Comparison of ENCODE assay signal across 8 mouse cellular contexts in the genomic region with DNA sequence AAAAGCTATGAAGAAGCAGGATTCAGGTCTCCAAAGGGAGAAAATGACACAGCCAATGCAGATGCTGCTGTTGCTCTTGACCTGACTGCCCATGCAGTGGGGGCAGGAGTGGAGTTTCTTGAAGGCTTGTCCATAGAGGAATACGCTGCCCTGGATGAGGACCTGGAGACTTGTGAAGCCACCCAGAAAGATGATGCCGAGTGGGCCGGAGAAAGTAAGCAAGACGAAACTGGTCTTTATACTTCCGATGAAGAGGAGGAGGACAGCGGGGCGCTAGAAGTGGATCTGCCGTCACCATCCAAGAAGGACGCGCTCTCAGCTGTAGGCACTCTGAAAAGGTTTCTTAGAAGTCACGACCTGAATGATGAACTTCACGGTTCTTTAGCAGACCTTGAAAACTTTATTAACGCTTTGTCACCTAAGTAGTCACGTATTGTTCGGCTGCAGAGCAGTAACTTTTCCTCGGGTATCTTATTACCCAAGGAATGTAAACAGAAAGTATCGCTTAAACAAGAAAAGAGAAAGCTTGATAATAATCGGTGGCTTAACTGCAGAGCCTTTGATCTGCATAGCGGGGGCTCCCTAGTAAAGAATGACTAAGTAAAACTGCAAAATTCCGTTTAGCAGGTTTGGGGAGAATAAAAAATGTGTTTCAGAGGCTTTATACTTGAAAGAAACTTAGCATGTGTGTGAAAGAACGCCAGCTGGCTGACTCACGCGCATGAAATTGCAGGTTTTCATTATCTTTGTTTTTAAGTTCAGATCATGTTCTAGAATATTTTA. TPM values are rescaled to one million over a fixed set of nuclear protein-coding genes. Genes with fewer than 3 reads are reported as not detected.
DNase-seq lines count a peak whose midpoint lies in the region; ATAC-seq and TF ChIP-seq lines count a peak whose summit lies in the region.

No protein-coding gene starts in this region.

- H3K4me2 ChIP-seq in heart, embryonic 11.5 days: peak overlapping the region; percentile 60
- H3K4me2 ChIP-seq in heart, embryonic 15.5 days: peak overlapping the region; percentile 62
- H3K4me2 ChIP-seq in limb, embryonic 13.5 days (replicated peaks): peak overlapping the region; percentile 60

- H3K4me3 ChIP-seq in heart, embryonic 11.5 days (ENCODE audit: low read depth, low read length): peak overlapping the region; percentile 42
- H3K4me3 ChIP-seq in heart, embryonic 15.5 days: peak overlapping the region; percentile 41
- H3K4me3 ChIP-seq in limb, embryonic 13.5 days: peak overlapping the region; percentile 34
- peak overlapping the region; percentile 25 for H3K4me3 ChIP-seq in olfactory bulb, adult 2 months (ENCODE audit: insufficient read depth, low read depth, low read length)

- ATAC-seq in heart, embryonic 11.5 days (replicated peaks; ENCODE audit: insufficient number of reproducible peaks, low FRiP score, low TSS enrichment): no peak
- no peak for ATAC-seq in heart, embryonic 15.5 days (replicated peaks; ENCODE audit: insufficient number of reproducible peaks, insufficient read depth, low FRiP score, low read depth)
- no peak for ATAC-seq in limb, embryonic 13.5 days (ENCODE audit: low FRiP score, low read depth)

- no peaks in the 10 kb centered on the region for H3K4me1 ChIP-seq in heart, embryonic 11.5 days (ENCODE audit: control insufficient read depth, insufficient read depth, low read length)
- peaks cover 7% of the 10 kb centered on the region; the same call in 1 of the 2 replicates for H3K4me1 ChIP-seq in heart, embryonic 15.5 days (replicated peaks)
- 0 out of 2 replicates have a peak, but pooled peaks cover 4% of the 10 kb centered on the region for H3K4me1 ChIP-seq in limb, embryonic 13.5 days
- H3K4me1 ChIP-seq in olfactory bulb, adult 2 months (ENCODE audit: control insufficient read depth, insufficient read depth, low read length): peaks cover 9% of the 10 kb centered on the region

- H3K9me3 ChIP-seq in heart, embryonic 11.5 days (replicated peaks; ENCODE audit: control insufficient read depth, low read length): no peaks in the 10 kb centered on the region
- no peaks in the 10 kb centered on the region for H3K9me3 ChIP-seq in heart, embryonic 15.5 days (replicated peaks)
- H3K9me3 ChIP-seq in limb, embryonic 13.5 days: no peaks in the 10 kb centered on the region

- DNase-seq in heart, adult 9 months (ENCODE audit: low spot score in 2 of 2): no peak
- peak; percentile 18 for DNase-seq in NIH3T3 (ENCODE audit: low read depth)
- DNase-seq in natural killer cell, adult 2 months (ENCODE audit: low spot score in 2 of 2): no peak
- DNase-seq in urinary bladder, postnatal 10 days (ENCODE audit: low spot score): no peak

- no peak overlapping the region for H3K27ac ChIP-seq in heart, embryonic 11.5 days (ENCODE audit: low read depth, low read length)
- no peak overlapping the region for H3K27ac ChIP-seq in heart, embryonic 15.5 days
- H3K27ac ChIP-seq in limb, embryonic 13.5 days: no peak overlapping the region
- H3K27ac ChIP-seq in olfactory bulb, adult 2 months (ENCODE audit: insufficient read depth, low read depth, low read length): no peak overlapping the region

- 4% methylated on average over 23 of the region's 23 CpGs for WGBS in heart, embryonic 11.5 days (ENCODE audit: insufficient replicate concordance)
- WGBS in heart, embryonic 15.5 days: 7% methylated on average over 23 of the region's 23 CpGs
- 5% methylated on average over 23 of the region's 23 CpGs for WGBS in limb, embryonic 13.5 days
- 7% methylated on average over 23 of the region's 23 CpGs for WGBS in olfactory bulb, adult 2 months

- no peak for TF ChIP-seq POLR2A in olfactory bulb, adult 2 months (IDR thresholded peaks at IDR 0.05; ENCODE audit: insufficient read depth, low read depth, low read length)

- no peak for TF ChIP-seq CTCF in olfactory bulb, adult 2 months (IDR thresholded peaks at IDR 0.05; ENCODE audit: insufficient read depth, low read depth, low read length)

- peak overlapping the region; percentile 36; the same call in 1 of the 2 replicates for H3K9ac ChIP-seq in heart, embryonic 11.5 days (ENCODE audit: low read depth, low read length)
- H3K9ac ChIP-seq in heart, embryonic 15.5 days: peak overlapping the region; percentile 18
- H3K9ac ChIP-seq in limb, embryonic 13.5 days: peak overlapping the region; percentile 37; the same call in 1 of the 2 replicates

- H3K36me3 ChIP-seq in heart, embryonic 11.5 days (ENCODE audit: control insufficient read depth, insufficient read depth, low read length): no peaks in the 10 kb centered on the region
- H3K36me3 ChIP-seq in heart, embryonic 15.5 days: no peaks in the 10 kb centered on the region
- H3K36me3 ChIP-seq in limb, embryonic 13.5 days: no peaks in the 10 kb centered on the region

- 0 out of 2 replicates have a peak, but pooled peaks cover 6% of the 10 kb centered on the region for H3K27me3 ChIP-seq in heart, embryonic 11.5 days (ENCODE audit: control insufficient read depth, insufficient read depth, low read length)
- H3K27me3 ChIP-seq in heart, embryonic 15.5 days: no peaks in the 10 kb centered on the region
- peaks cover 4% of the 10 kb centered on the region for H3K27me3 ChIP-seq in limb, embryonic 13.5 days

RNA-seq across cellular contexts. Expression of gene Tigd4, which starts 1.7 kb away (rescaled TPM):
- not detected in 2 replicates for polyA plus RNA-seq in heart, embryonic 11.5 days (2014; fragmentation: Nextera tagmentation; extraction: Ambion mirVana)
- polyA plus RNA-seq in heart, embryonic 15.5 days (2015; fragmentation: Nextera tagmentation; extraction: Ambion mirVana): 0.28 and 0.29 TPM in 2 replicates
- polyA plus RNA-seq in limb, embryonic 13.5 days (2015; fragmentation: Nextera tagmentation; extraction: Ambion mirVana): 0.64 and 0.93 TPM in 2 replicates
- not detected in 2 replicates for polyA plus RNA-seq in olfactory bulb, adult 2 months (2012; ENCODE audit: insufficient read depth, insufficient read length, low replicate concordance, missing spikeins)

RNA-seq across cellular contexts. Expression of gene Arfip1, which starts 12.7 kb away (rescaled TPM):
- polyA plus RNA-seq in heart, embryonic 11.5 days (2014; fragmentation: Nextera tagmentation; extraction: Ambion mirVana): 42.6 and 56.9 TPM in 2 replicates
- 46.8 and 54.0 TPM in 2 replicates for polyA plus RNA-seq in heart, embryonic 15.5 days (2015; fragmentation: Nextera tagmentation; extraction: Ambion mirVana)
- 43.8 and 43.9 TPM in 2 replicates for polyA plus RNA-seq in limb, embryonic 13.5 days (2015; fragmentation: Nextera tagmentation; extraction: Ambion mirVana)
- not detected in 2 replicates for polyA plus RNA-seq in olfactory bulb, adult 2 months (2012; ENCODE audit: insufficient read depth, insufficient read length, low replicate concordance, missing spikeins)

Comparison
In these comparisons a context has a peak if more than half of its experiments do, and no peak if none do; other contexts are left out.
1. RNA of gene Arfip1, which starts 12.7 kb away (polyA plus RNA-seq): 46.8 to 54.0 TPM in heart, embryonic 15.5 days, 43.8 to 43.9 TPM in limb, embryonic 13.5 days and 42.6 to 56.9 TPM in heart, embryonic 11.5 days; not detected in olfactory bulb, adult 2 months; every median in the first group is over 10 times any median in the second.
2. Peak in every context shown above with its lines, with median percentiles within 50 percentile points of each other: H3K4me2 ChIP-seq, H3K4me3 ChIP-seq and H3K9ac ChIP-seq.